Mouse (Mus musculus) CD8-positive naive resting alpha-beta T cell, adult 57 days (primary cell): ENCODE data around the gene Klf2. TPM values are rescaled to one million over a fixed set of nuclear protein-coding genes. Genes with fewer than 3 reads are reported as not detected.

Source experiments
- total RNA-seq: library from RNA; stranded (reverse); gene quantifications from one replicate; pipeline ENCODE4 v1.2.4, GENCODE M21; 2023

Gene Klf2
- 3,950 TPM for total RNA-seq

DNA sequence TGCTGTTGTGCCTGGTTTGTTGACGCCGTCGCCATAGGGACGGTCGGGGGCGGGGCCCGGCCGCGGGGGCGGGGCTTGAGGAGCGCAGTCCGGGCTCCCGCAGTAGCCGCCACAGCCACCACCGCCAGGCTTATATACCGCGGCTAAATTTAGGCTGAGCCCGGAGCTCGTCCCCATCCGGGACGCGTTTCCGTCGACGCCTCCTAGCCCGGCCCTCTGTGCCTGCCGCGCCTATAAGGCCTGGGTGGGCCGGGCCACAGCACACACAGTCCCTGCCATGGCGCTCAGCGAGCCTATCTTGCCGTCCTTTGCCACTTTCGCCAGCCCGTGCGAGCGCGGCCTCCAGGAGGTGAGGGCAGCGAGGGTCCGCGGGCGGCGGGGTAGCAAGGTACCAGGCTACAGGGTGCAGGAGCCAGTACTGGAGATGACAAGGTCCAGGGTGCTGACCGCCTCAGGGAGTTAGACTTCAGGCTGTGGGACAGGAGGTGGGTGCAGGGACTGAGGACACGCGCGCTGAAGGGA, at the start of gene Klf2:
TSS of gene Klf2 (plus strand) at position 233 of the 522 bp plus-strand sequence.

GRCm38 (mm10) chr8:72305210-72305905, 13.5 kb upstream of the Klf2 start, which contains the start of gene Gm10282:
TSS of gene Gm10282 (minus strand) at chr8:72305260.

Other genes starting within 250 kb of the Klf2 start
- gene Olfr373, start 235.9 kb upstream of the Klf2 start, total RNA-seq = not detected
- not detected for gene Olfr374, start 212.0 kb upstream of the Klf2 start, total RNA-seq
- 130 TPM for gene Tpm4, start 184.1 kb upstream of the Klf2 start, total RNA-seq
- 162 TPM for gene Rab8a, start 157.8 kb upstream of the Klf2 start, total RNA-seq
- gene Hsh2d, start 129.4 kb upstream of the Klf2 start, total RNA-seq = 20.4 TPM
- not detected for gene Cib3, start 106.2 kb upstream of the Klf2 start, total RNA-seq
- not detected for gene Gm11034, start 105.4 kb upstream of the Klf2 start, total RNA-seq
- gene Fam32a, start 99.3 kb upstream of the Klf2 start, total RNA-seq = 57.5 TPM
- 135 TPM for gene Ap1m1, start 79.0 kb upstream of the Klf2 start, total RNA-seq
- gene Gm10282, start 13.8 kb upstream of the Klf2 start, total RNA-seq = 13.7 TPM
- gene Eps15l1, start 102.4 kb downstream of the Klf2 start, total RNA-seq = 101 TPM
- 0.77 TPM for gene Calr3, start 124.8 kb downstream of the Klf2 start, total RNA-seq
- 3.4 TPM for gene 1700030K09Rik, start 124.8 kb downstream of the Klf2 start, total RNA-seq
- 103 TPM for gene Cherp, start 156.2 kb downstream of the Klf2 start, total RNA-seq
- 45.4 TPM for gene Slc35e1, start 173.6 kb downstream of the Klf2 start, total RNA-seq
- gene Med26, start 229.2 kb downstream of the Klf2 start, total RNA-seq = 21.3 TPM